Mouse (Mus musculus): Measurements from ENCODE around the gene Fbxo40.

Fbxo40 gene

DNA sequence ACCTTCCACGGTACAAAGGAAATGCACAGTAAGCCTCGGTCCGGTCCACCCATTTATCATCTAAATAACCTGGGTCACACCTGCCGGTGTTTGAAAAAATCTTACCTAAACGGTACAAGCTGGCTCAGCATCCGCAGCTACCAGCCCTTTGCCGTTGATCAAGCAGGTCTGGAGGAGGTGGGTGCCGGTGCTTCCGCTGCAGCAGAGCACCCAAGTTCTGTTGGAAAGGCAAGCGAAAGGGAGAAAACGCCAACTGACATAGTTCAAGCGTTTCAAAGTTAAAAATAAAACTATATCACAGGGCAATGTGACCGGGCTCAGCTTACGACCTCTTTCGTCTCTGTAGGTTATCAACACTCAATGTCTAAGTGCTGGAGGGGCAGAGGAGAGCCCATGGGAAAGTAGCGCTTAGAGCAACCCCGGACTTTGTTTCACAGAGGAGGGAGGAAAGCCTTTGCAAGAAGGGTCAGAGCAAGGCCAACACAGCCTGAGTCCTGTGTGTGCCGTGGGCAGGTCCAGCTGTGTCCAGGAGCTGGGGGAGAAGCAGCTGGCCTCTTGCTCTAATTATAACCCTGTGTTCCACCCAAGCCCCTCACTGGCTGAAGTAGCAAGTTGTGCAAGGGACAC lies at the start of gene Fbxo40:
Fbxo40 (minus strand) TSS at position 469 of the 627 bp plus-strand sequence.
- no peak for DNase-seq

GRCm38 (mm10) chr16:37034751-37035150 lies 44.5 kb upstream of the Fbxo40 start:
- DNase-seq = no peak

GRCm38 (mm10) chr16:37031996-37032395 lies 41.7 kb upstream of the Fbxo40 start:
- no peak for DNase-seq

DNA sequence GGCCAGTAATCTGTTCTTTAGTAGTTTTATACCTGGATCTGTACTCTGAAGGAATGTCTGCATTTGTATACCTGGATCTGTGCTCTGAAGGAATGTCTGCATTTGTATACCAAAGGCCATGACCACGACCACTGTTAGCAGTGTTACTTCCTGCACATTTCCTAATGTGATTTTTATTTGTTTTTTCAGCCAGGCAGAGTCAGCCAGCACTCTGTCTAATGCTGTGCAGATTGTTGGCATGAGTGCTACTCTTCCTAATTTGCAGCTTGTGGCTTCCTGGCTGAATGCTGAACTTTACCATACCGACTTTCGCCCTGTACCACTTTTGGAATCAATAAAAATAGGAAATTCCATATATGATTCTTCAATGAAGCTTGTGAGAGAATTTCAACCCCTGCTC lies 37.3 kb upstream of the Fbxo40 start:
- DNase-seq = no peak

DNA sequence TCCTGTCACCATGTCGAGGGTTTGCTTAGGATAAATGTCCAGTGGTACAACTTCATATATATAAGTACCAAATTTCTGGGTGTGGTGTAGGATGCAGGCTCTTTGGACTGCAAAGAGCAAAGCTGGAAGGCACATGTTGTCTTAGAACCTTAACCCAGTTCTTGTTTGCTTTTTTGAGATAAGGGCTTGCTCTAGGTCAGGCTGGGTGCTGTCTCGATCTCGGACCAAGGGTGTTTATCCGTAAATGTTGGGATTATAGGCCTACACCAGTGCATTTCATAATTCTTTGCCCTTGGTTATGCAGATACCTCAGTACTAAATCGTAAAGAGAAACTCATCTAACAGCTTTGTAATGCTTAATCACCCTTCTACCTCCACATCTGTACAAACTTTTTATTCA lies 22.1 kb upstream of the Fbxo40 start:
- no peak for DNase-seq

GRCm38 (mm10) chr16:37011922-37012289 lies 21.6 kb upstream of the Fbxo40 start:
- DNase-seq = no peak

- peak; percentile 93 for DNase-seq
Measured at GRCm38 (mm10) chr16:37011061-37011921, 21.0 kb upstream of the Fbxo40 start, which contains the start of gene Polq. Polq (plus strand) TSS chr16:37011786.

- DNase-seq = peak; percentile 49
Measured at GRCm38 (mm10) chr16:37010370-37010769, 20.1 kb upstream of the Fbxo40 start.

DNA sequence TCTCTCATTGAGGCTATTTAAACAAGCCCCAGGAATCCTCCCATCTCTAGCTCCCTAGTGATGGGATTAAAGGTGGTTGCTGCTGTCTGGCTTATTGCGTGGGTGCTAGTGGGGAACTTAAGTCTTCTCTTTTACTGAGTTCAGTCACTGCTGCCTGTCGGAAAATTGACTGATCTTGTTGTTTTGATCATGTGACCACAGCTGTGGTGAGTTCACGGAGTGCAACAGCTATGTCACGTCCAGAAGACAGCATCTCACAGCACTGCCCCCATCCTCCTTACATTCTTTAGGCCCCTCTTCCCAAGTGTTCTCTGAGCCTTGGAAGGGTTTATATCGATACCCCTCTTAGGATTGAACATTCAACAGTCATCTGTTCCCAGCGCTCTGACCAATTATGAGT lies 19.0 kb upstream of the Fbxo40 start:
- DNase-seq = no peak

DNA sequence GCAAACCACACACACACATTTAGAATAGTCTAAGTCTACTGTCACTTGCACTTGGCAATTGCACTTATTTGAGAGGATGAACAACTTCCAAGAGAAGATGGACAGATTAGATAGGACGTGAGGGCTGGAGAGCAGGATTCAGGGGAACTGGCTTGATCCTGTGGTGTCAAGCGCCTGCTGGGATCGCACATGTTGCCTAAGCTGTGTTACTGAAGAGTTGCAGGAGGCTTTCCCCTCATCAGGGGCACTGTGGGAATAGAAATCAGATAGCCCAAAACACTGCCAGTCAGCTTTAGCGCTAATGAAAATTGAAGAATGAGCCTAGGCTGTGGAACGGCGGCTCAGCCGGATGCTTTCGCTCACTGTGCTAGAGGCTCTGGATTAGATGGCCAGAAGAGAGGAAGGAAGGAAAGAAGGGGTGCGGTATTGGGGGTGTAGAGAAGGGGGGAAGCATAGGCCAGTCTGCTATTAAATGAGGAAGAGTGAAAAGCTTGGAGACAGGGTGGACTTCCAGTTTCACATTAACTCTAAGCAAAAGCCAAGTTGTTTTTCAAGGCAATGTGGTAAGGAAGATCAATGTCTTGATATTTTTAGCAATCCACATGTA lies 9.2 kb upstream of the Fbxo40 start:
- DNase-seq = peak; percentile 47

- DNase-seq = no peak
Measured at GRCm38 (mm10) chr16:36997650-36998049, 7.4 kb upstream of the Fbxo40 start.

DNA sequence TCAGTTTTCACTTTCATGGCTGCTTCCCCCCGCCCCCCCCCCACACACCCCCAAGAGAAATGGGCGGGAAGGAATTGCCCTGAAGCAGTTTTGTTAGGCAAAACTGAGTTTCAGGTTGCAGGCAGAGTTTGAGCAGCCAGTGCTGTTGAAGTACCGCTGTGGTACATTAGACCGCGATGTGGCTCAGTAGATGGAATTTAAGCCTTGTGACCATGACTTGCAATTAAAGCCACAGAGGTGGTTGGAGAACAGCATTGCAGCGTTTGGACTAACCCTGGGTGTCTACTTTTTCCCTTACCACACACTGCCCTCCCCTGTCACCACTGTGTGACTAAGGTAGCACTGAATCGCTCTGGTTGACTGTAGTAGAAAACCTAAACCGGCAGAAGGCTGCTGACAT lies 774 bp downstream of the Fbxo40 start:
- DNase-seq = no peak

- no peak for DNase-seq
Measured at GRCm38 (mm10) chr16:36988066-36988465, 2.2 kb downstream of the Fbxo40 start.

DNA sequence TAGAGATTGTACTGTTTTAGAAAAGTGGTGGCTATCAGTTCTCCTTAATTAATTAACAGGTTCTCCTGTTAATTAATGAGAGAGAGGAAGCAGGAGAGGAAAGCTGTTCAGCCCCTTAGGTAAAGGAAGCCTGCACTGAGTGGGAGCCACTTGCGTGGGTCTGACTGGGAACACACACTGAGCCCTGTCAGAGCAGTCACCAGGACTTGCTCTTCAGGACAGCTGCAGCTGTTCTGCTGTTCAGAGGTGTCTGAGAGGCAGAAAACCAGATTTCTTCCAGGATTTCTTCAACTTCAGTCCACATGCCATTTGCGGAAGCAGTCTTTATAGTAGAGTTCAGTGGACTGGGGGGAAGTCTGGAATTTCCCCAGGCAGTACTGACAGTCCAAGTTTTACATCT lies 2.9 kb downstream of the Fbxo40 start:
- no peak for DNase-seq

GRCm38 (mm10) chr16:36985636-36986042 lies 4.6 kb downstream of the Fbxo40 start:
- DNase-seq = no peak

- no peak for DNase-seq
Measured at GRCm38 (mm10) chr16:36983796-36984195, 6.5 kb downstream of the Fbxo40 start.

DNA sequence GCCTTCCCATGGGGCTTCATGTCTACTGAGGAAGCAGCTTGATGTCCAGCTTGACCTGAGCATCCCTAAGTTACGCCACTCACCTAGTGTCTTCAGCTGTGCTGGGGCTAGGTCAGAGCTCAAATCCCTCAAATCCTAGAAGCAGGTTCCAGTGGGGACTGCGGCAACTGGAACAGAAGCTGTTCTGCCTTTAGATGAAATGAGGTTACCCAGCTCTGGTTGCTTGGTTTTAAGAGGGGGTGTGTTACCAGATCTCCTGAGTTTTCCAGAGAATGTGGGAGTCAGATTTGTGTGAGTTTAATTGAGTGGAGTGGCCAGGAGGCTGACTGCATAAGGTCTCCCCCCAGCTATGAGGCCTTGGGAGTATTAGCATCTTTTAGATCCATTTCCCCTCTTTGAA lies 11.1 kb downstream of the Fbxo40 start:
- DNase-seq = no peak

GRCm38 (mm10) chr16:36963415-36963814 lies 26.9 kb downstream of the Fbxo40 start:
- DNase-seq = no peak

GRCm38 (mm10) chr16:36955106-36955505 lies 35.2 kb downstream of the Fbxo40 start:
- DNase-seq = no peak

GRCm38 (mm10) chr16:36951029-36951428 lies 39.2 kb downstream of the Fbxo40 start:
- DNase-seq = peak; percentile 27

DNA sequence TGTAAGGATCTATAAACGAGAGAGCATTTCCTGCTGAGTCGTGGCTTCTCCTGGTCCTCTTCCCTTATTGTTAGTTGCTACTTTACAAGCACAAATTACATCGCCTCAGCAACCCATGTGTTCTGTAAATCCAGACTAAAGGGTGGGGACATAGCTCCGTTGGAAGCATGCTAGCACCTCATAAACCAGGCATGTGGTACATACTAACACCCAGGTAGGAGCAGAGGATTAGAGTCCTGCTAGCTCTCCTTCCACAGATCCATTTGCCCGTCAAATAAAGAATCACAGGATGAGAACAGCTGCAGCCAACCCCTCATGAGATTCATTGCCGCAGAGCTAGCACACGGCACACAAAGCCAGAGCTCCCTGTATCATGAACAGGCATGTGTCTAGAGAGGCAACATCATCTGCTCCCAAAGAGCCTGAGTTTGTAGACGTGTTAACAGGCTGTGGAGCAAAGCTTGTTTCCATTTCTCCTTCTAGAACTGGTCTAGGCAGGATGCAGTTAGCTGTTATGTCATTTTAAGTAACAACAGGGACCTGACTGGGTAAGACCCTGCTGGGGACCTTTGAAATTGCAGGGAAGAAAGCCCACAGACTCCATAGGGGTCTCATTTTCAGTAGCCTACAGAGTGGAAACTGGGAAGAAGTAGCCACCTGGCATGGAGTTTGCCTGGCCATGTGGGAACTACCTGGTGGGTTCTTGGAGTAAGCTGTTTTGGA lies 40.5 kb downstream of the Fbxo40 start:
- DNase-seq = no peak

GRCm38 (mm10) chr16:36947646-36948197 lies 42.5 kb downstream of the Fbxo40 start:
- no peak for DNase-seq

All from cerebellum, adult 8-10 months (tissue).